Mouse (Mus musculus) midbrain, embryonic 15.5 days (tissue): Measurements from ENCODE around the gene Hdgfl2. TPM values are rescaled to one million over a fixed set of nuclear protein-coding genes. Genes with fewer than 3 reads are reported as not detected.
"Not testable (repeated sequence)": the region's sequence is repeated elsewhere in the genome, so short reads cannot be mapped to it uniquely, and the experiment has no call there.

Experiments
- ATAC-seq: fragments of 200-750 bp; cut with Nextera tagmentation; replicated peaks from 2 replicates; pipeline ENCODE4 v1.8.0; 2017; ENCODE audit warnings: moderate TSS enrichment
- H3K27ac ChIP-seq: fragments of 300-500 bp; sonication (generic); 2 replicates; pipeline ENCODE4 v1.5.1; 2015; ENCODE audit warnings: mild to moderate bottlenecking, inconsistent platforms
- H3K27me3 ChIP-seq: fragments of 300-500 bp; sonication (generic); replicated peaks from 2 replicates; pipeline ENCODE4 v1.6.1; 2015; ENCODE audit warnings: inconsistent platforms
- H3K36me3 ChIP-seq: fragments of 300-500 bp; sonication (generic); replicated peaks from 2 replicates; pipeline ENCODE4 v1.6.1; 2015; ENCODE audit warnings: inconsistent platforms
- H3K4me1 ChIP-seq: fragments of 300-500 bp; sonication (generic); 2 replicates; pipeline ENCODE4 v1.6.1; 2015; ENCODE audit warnings: inconsistent platforms
- H3K4me2 ChIP-seq: fragments of 300-500 bp; sonication (generic); 2 replicates; pipeline ENCODE4 v1.6.1; 2015; ENCODE audit warnings: inconsistent platforms, mild to moderate bottlenecking, moderate library complexity
- H3K4me3 ChIP-seq: fragments of 300-500 bp; sonication (generic); 2 replicates; pipeline ENCODE4 v1.5.1; 2015; ENCODE audit warnings: mild to moderate bottlenecking, inconsistent platforms
- H3K9ac ChIP-seq: fragments of 300-500 bp; sonication (generic); 2 replicates; pipeline ENCODE4 v1.6.1; 2015; ENCODE audit warnings: mild to moderate bottlenecking, inconsistent platforms
- H3K9me3 ChIP-seq: fragments of 300-500 bp; sonication (generic); 2 replicates; pipeline ENCODE4 v1.6.1; 2016; ENCODE audit warnings: inconsistent platforms
- WGBS: fragments of 180-500 bp; shearing (Covaris S2); methylation state at CpG from one replicate; pipeline ENCODE4 v1.1.7; 2015; ENCODE audit warnings: mixed read lengths; 5-methylcytosine and 5-hydroxymethylcytosine counted together
- polyA plus RNA-seq: library from polyadenylated mRNA; unstranded; fragments of >200 nt; fragmentation: Nextera tagmentation; extraction: Ambion mirVana; gene quantifications from 2 replicates; pipeline ENCODE4 v1.2.1, GENCODE M21; 2015

The Hdgfl2 gene
- polyA plus RNA-seq, 1 experiment from 2014 or later = 162 TPM

DNA sequence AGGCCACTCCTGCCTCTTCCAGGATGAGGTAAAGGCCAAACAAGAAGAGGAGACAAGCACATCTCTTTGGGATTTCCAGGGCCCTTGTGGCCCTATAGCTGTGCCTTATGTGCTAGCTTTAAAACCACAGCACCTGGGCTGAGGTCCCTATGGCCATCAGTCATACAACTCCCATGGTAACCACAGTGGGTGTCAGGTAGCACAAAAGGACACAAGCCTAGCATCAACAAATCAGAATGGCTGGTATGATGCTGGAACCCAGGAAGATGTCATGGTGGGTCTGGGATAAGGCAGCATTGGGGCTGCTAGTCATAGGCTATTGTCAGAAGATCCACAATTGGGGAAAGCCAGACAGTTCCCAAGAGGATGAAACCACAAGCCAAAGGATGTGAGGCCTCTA, 8.3 kb upstream of the Hdgfl2 start:
- H3K4me2 ChIP-seq = no peak overlapping the region
- H3K4me3 ChIP-seq = no peak overlapping the region
- peaks cover 57% of the 10 kb centered on the region for H3K36me3 ChIP-seq
- H3K27me3 ChIP-seq = no peaks in the 10 kb centered on the region
- ATAC-seq = no peak
- no peak overlapping the region for H3K9ac ChIP-seq
- H3K9me3 ChIP-seq = no peaks in the 10 kb centered on the region
- no peak overlapping the region for H3K27ac ChIP-seq
- H3K4me1 ChIP-seq = peaks cover 19% of the 10 kb centered on the region

- H3K36me3 ChIP-seq = peaks cover 52% of the 10 kb centered on the region
- peaks cover 19% of the 10 kb centered on the region for H3K4me1 ChIP-seq
- no peak for ATAC-seq
- no peak overlapping the region for H3K9ac ChIP-seq
- H3K9me3 ChIP-seq = no peaks in the 10 kb centered on the region
- 87% methylated on average over 5 of the region's 5 CpGs for WGBS
- H3K27me3 ChIP-seq = no peaks in the 10 kb centered on the region
- H3K4me2 ChIP-seq = no peak overlapping the region
- no peak overlapping the region for H3K4me3 ChIP-seq
- no peak overlapping the region for H3K27ac ChIP-seq
Observed at GRCm38 (mm10) chr17:56072243-56072642, 7.2 kb upstream of the Hdgfl2 start.

- peak overlapping the region; percentile 93 for H3K4me2 ChIP-seq
- WGBS = 10% methylated on average over 22 of the region's 22 CpGs
- H3K36me3 ChIP-seq = peaks cover 32% of the 10 kb centered on the region
Observed at GRCm38 (mm10) chr17:56074097-56074826, 5.2 kb upstream of the Hdgfl2 start.

DNA sequence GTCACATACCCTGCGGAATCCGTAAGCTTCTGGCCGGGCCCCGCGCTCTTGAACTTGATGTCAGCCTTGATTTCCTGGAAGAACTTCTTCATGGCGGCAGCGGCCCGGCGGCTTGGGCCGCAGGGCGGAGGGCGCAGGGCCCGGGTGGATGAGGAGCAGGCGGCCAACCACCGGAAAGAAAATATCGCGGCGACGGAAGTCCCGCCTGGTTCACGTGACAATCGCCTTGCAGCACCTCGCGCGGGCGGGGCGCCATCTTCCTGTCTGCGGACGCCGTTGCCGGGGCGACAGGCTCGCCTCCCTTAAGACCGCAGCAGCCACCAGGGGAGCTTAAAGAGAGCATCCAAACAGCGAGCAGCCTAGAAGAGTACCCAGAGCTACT, 4.6 kb upstream of the Hdgfl2 start, which contains the start of gene Ubxn6:
TSS of gene Ubxn6 (minus strand) at position 202 of the 382 bp plus-strand sequence.
- peak within 1 kb of the TSS; percentile 95 for H3K9ac ChIP-seq
- H3K36me3 ChIP-seq = peaks cover 27% of the 10 kb centered on the region
- H3K4me1 ChIP-seq = peaks cover 19% of the 10 kb centered on the region
- peak within 1 kb of the TSS; percentile 93 for H3K4me2 ChIP-seq
- under 1% methylated on average over 35 of the region's 35 CpGs for WGBS
- peak within 1 kb of the TSS; percentile 89 for H3K4me3 ChIP-seq
- H3K27ac ChIP-seq = peak within 1 kb of the TSS; percentile 91
- ATAC-seq = peak; percentile 53
- no peaks in the 10 kb centered on the region for H3K9me3 ChIP-seq
- no peaks in the 10 kb centered on the region for H3K27me3 ChIP-seq

More at GRCm38 (mm10) chr17:56074097-56074826, 5.2 kb upstream of the Hdgfl2 start:
- no peaks in the 10 kb centered on the region for H3K27me3 ChIP-seq
- peaks cover 19% of the 10 kb centered on the region for H3K4me1 ChIP-seq
- peak overlapping the region; percentile 91 for H3K27ac ChIP-seq
- H3K9me3 ChIP-seq = no peaks in the 10 kb centered on the region
- peak; percentile 2 for ATAC-seq
- peak overlapping the region; percentile 95 for H3K9ac ChIP-seq
- H3K4me3 ChIP-seq = peak overlapping the region; percentile 89

GRCm38 (mm10) chr17:56077523-56077922, 1.9 kb upstream of the Hdgfl2 start:
- H3K27me3 ChIP-seq = no peaks in the 10 kb centered on the region
- H3K9ac ChIP-seq = no peak overlapping the region
- 90% methylated on average over 5 of the region's 5 CpGs for WGBS
- peaks cover 45% of the 10 kb centered on the region for H3K4me1 ChIP-seq
- no peaks in the 10 kb centered on the region for H3K9me3 ChIP-seq
- H3K4me2 ChIP-seq = no peak overlapping the region
- 0 out of 2 replicates have a peak, but pooled peaks cover under 1% of the 10 kb centered on the region for H3K36me3 ChIP-seq
- H3K4me3 ChIP-seq = no peak overlapping the region
- no peak for ATAC-seq
- H3K27ac ChIP-seq = no peak overlapping the region

GRCm38 (mm10) chr17:56078361-56078760, 1.1 kb upstream of the Hdgfl2 start:
- H3K9ac ChIP-seq, H3K9me3 ChIP-seq, H3K36me3 ChIP-seq, ATAC-seq, H3K27me3 ChIP-seq: not testable (repeated sequence)
- Histone ChIP-seq H3K4me2 (peak overlapping the region; percentile 99), H3K4me3 (peak overlapping the region; percentile 99), H3K4me1 (peaks cover 53% of the 10 kb centered on the region), H3K27ac (peak overlapping the region; percentile 41; the same call in 1 of the 2 replicates)
- 71% methylated on average over 9 of the region's 9 CpGs for WGBS

GRCm38 (mm10) chr17:56079921-56080320, 487 bp downstream of the Hdgfl2 start:
- Histone ChIP-seq H3K36me3 (no peaks in the 10 kb centered on the region; the same call in 1 of the 2 replicates), H3K9ac (peak overlapping the region; percentile 94), H3K27ac (peak overlapping the region; percentile 80), H3K9me3 (no peaks in the 10 kb centered on the region), H3K4me2 (peak overlapping the region; percentile 99), H3K4me1 (peaks cover 47% of the 10 kb centered on the region), H3K27me3 (no peaks in the 10 kb centered on the region), H3K4me3 (peak overlapping the region; percentile 99)
- ATAC-seq = no peak
- WGBS = 3% methylated on average over 11 of the region's 11 CpGs

DNA sequence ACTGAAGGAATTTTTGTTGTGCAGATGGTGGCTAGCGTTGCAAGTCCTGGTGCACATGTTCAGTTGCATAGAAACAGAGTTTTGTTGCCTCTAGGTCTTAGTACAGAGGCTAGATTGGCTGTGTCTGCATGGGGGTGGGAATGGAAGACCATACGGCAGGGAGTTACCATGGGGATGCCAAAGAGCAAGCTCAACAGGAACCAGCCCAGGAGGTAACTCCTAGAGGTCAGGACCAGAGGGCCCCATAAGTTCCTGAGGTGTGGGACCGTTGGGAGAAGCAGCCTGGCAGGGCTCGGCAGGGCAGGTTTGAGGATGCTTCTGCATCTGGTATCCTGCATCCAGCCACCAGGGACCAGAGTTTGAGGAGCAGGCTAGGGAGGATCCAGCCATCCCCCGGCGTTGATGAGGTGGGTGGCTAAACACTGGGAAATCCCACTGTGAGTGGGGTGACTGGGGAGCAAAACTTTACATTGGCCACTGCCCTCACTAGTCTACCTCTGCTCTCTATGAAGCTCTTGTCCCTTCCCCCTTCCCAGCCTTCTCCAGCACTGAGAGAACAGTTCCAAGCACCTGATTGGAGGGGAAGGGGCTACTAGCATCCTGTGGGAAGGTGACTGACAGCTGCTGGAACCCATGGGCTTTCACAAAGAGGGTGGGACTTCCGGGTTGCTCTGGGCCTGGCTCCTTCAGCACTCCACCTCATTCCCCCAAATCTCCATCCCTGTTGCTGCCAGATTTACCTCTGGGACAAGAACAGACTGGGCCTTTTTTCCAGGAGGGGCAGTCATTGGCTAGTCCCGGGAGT, 1.5 kb downstream of the Hdgfl2 start:
- Histone ChIP-seq H3K4me3 (peak overlapping the region; percentile 99), H3K4me1 (peaks cover 39% of the 10 kb centered on the region), H3K27ac (peak overlapping the region; percentile 65), H3K4me2 (peak overlapping the region; percentile 99), H3K36me3 (no peaks in the 10 kb centered on the region; the same call in 1 of the 2 replicates), H3K27me3 (no peaks in the 10 kb centered on the region), H3K9me3 (no peaks in the 10 kb centered on the region), H3K9ac (peak overlapping the region; percentile 94)
- peak; percentile 43 for ATAC-seq
- 7% methylated on average over 8 of the region's 8 CpGs for WGBS

- peaks cover 31% of the 10 kb centered on the region for H3K36me3 ChIP-seq
- WGBS = 83% methylated on average over 1 of the region's 1 CpGs
Observed at GRCm38 (mm10) chr17:56092312-56092711, 12.9 kb downstream of the Hdgfl2 start.

GRCm38 (mm10) chr17:56092794-56093193, 13.4 kb downstream of the Hdgfl2 start:
- Histone ChIP-seq H3K4me2 (no peak overlapping the region), H3K4me1 (no peaks in the 10 kb centered on the region), H3K9me3 (no peaks in the 10 kb centered on the region), H3K27ac (no peak overlapping the region), H3K36me3 (peaks cover 35% of the 10 kb centered on the region), H3K27me3 (no peaks in the 10 kb centered on the region), H3K4me3 (no peak overlapping the region), H3K9ac (no peak overlapping the region)
- 89% methylated on average over 1 of the region's 1 CpGs for WGBS
- ATAC-seq = no peak

More at GRCm38 (mm10) chr17:56092312-56092711, 12.9 kb downstream of the Hdgfl2 start:
- Histone ChIP-seq H3K27me3 (no peaks in the 10 kb centered on the region), H3K4me3 (no peak overlapping the region), H3K9ac (no peak overlapping the region), H3K9me3 (no peaks in the 10 kb centered on the region), H3K27ac (no peak overlapping the region), H3K4me1 (no peaks in the 10 kb centered on the region), H3K4me2 (no peak overlapping the region)
- ATAC-seq = no peak

DNA sequence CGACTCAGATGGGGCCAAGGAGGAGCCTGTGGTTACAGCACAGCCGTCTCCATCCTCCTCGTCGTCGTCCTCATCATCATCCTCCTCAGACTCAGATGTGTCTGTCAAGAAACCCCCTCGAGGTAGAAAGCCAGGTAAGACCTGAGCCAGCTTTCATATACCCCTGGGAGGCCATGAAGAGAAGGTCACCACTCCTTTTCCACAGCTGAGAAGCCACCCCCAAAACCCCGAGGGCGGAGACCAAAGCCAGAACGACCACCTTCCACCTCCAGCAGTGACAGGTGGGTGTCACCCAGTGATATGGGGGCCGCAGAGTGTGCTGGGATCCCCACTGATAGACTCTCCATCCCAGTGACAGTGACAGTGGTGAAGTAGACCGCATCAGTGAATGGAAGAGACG, 17.4 kb downstream of the Hdgfl2 start:
- no peak for ATAC-seq
- H3K4me3 ChIP-seq = no peak overlapping the region
- no peaks in the 10 kb centered on the region for H3K27me3 ChIP-seq
- no peak overlapping the region for H3K27ac ChIP-seq
- H3K9me3 ChIP-seq = no peaks in the 10 kb centered on the region
- H3K36me3 ChIP-seq = peaks cover 58% of the 10 kb centered on the region
- no peak overlapping the region for H3K4me2 ChIP-seq
- WGBS = 93% methylated on average over 12 of the region's 12 CpGs
- no peaks in the 10 kb centered on the region for H3K4me1 ChIP-seq
- no peak overlapping the region for H3K9ac ChIP-seq

GRCm38 (mm10) chr17:56098180-56098579, 18.7 kb downstream of the Hdgfl2 start:
- Histone ChIP-seq H3K4me3 (no peak overlapping the region), H3K27ac (no peak overlapping the region), H3K4me1 (no peaks in the 10 kb centered on the region), H3K9me3 (no peaks in the 10 kb centered on the region), H3K36me3 (peaks cover 66% of the 10 kb centered on the region), H3K27me3 (no peaks in the 10 kb centered on the region), H3K4me2 (no peak overlapping the region), H3K9ac (no peak overlapping the region)
- 94% methylated on average over 8 of the region's 8 CpGs for WGBS
- no peak for ATAC-seq
